Comparison of ENCODE assay signal across 8 mouse cellular contexts in genomic region chr4:116017902-116018746, GRCm38 (mm10). TPM values are rescaled to one million over a fixed set of nuclear protein-coding genes. Genes with fewer than 3 reads are reported as not detected.
A peak's percentile ranks its signal among the peaks of the same experiment; 100 is the strongest.
DNase-seq lines count a peak whose midpoint lies in the region; ATAC-seq and TF ChIP-seq lines count a peak whose summit lies in the region.

Faah (minus strand) TSS chr4:116017926.

- no peak for DNase-seq in layer of hippocampus, adult 2 months (ENCODE audit: low spot score in 2 of 2)
- no peak for DNase-seq in layer of hippocampus, adult 9-10 months (ENCODE audit: low spot score)
- DNase-seq in liver, embryonic 14.5 days (ENCODE audit: low read depth in 3 of 3, low spot score in 3 of 3), result no peak
- DNase-seq in gastrocnemius, adult 18-20 months (ENCODE audit: low spot score), result no peak
- no peak for DNase-seq in cerebellum, postnatal 14 days
- no peak for DNase-seq in kidney, postnatal 10 days

- H3K4me2 ChIP-seq in hindbrain, embryonic 12.5 days (replicated peaks), result peak within 1 kb of the TSS; percentile 97
- peak within 1 kb of the TSS; percentile 57 for H3K4me2 ChIP-seq in liver, embryonic 14.5 days (ENCODE audit: low read depth)

- peak within 1 kb of the TSS; percentile 77 for H3K9ac ChIP-seq in hindbrain, embryonic 12.5 days
- H3K9ac ChIP-seq in liver, embryonic 14.5 days (replicated peaks), result no peak within 1 kb of the TSS; the same call in 1 of the 2 replicates

- no peak for TF ChIP-seq EP300 in liver, embryonic 14.5 days (IDR thresholded peaks at IDR 0.05; ENCODE audit: low read depth)

- H3K27me3 ChIP-seq in hindbrain, embryonic 12.5 days, result peaks cover 65% of the 10 kb centered on the region
- H3K27me3 ChIP-seq in liver, embryonic 14.5 days (ENCODE audit: control insufficient read depth, insufficient read depth, low read length), result peaks cover 40% of the 10 kb centered on the region

- peak; percentile 70 for ATAC-seq in hindbrain, embryonic 12.5 days (ENCODE audit: low FRiP score)
- no peak for ATAC-seq in liver, embryonic 14.5 days (ENCODE audit: insufficient read depth)

- no peaks in the 10 kb centered on the region for H3K9me3 ChIP-seq in hindbrain, embryonic 12.5 days (replicated peaks)
- H3K9me3 ChIP-seq in liver, embryonic 14.5 days (ENCODE audit: control insufficient read depth, low read length), result no peaks in the 10 kb centered on the region

- no peaks in the 10 kb centered on the region; the same call in 1 of the 2 replicates for H3K4me1 ChIP-seq in bone marrow, adult 2 months (ENCODE audit: control insufficient read depth, insufficient read depth, low read length)
- H3K4me1 ChIP-seq in hindbrain, embryonic 12.5 days, result 0 out of 2 replicates have a peak, but pooled peaks cover 11% of the 10 kb centered on the region
- 0 out of 4 replicates have a peak, but pooled peaks cover 0 to 2% of the 10 kb centered on the region in 2 experiments for H3K4me1 ChIP-seq in liver, embryonic 14.5 days (replicated peaks; ENCODE audit: control insufficient read depth in 2 of 2, insufficient read depth in 2 of 2, low read length in 1 of 2)

- no peak for TF ChIP-seq CTCF in layer of hippocampus, adult 2 months (conservative IDR thresholded peaks at IDR 0.05)
- no peak for TF ChIP-seq CTCF in bone marrow, adult 2 months (IDR thresholded peaks at IDR 0.05; ENCODE audit: control insufficient read depth, insufficient read depth, low read length)
- no peak for TF ChIP-seq CTCF in liver, embryonic 14.5 days (IDR thresholded peaks at IDR 0.05; ENCODE audit: low read depth)

- TF ChIP-seq POLR2A in bone marrow, adult 2 months (IDR thresholded peaks at IDR 0.05; ENCODE audit: borderline replicate concordance, control insufficient read depth, low read depth, low read length), result no peak

- no peaks in the 10 kb centered on the region for H3K36me3 ChIP-seq in hindbrain, embryonic 12.5 days
- H3K36me3 ChIP-seq in liver, embryonic 14.5 days (replicated peaks; ENCODE audit: control insufficient read depth, insufficient read depth, low read depth), result no peaks in the 10 kb centered on the region

- WGBS in bone marrow, adult 2 months, result 14% methylated on average over 18 of the region's 18 CpGs
- WGBS in hindbrain, embryonic 12.5 days, result 8% methylated on average over 18 of the region's 18 CpGs
- 8% methylated on average over 18 of the region's 18 CpGs for WGBS in liver, embryonic 14.5 days (ENCODE audit: insufficient replicate concordance)

- peak within 1 kb of the TSS; percentile 97 for H3K27ac ChIP-seq in layer of hippocampus, adult 2 months
- peak within 1 kb of the TSS; percentile 48; the same call in 1 of the 2 replicates for H3K27ac ChIP-seq in bone marrow, adult 2 months (ENCODE audit: control insufficient read depth, insufficient read depth, low read depth, low read length, poor library complexity)
- H3K27ac ChIP-seq in hindbrain, embryonic 12.5 days, result peak within 1 kb of the TSS; percentile 49; the same call in 1 of the 2 replicates
- no peak within 1 kb of the TSS for H3K27ac ChIP-seq in liver, embryonic 14.5 days

- peak within 1 kb of the TSS; percentile 90 for H3K4me3 ChIP-seq in layer of hippocampus, adult 2 months
- H3K4me3 ChIP-seq in bone marrow, adult 2 months (replicated peaks; ENCODE audit: control insufficient read depth, low read depth, low read length), result peak within 1 kb of the TSS; percentile 68
- H3K4me3 ChIP-seq in hindbrain, embryonic 12.5 days, result peak within 1 kb of the TSS; percentile 67
- peak within 1 kb of the TSS; percentile 58 to 59 for H3K4me3 ChIP-seq in liver, embryonic 14.5 days (ENCODE audit: insufficient read depth in 1 of 2, low read depth in 2 of 2, low read length in 2 of 2)

RNA-seq across cellular contexts. Expression of gene Faah, which starts in this region (rescaled TPM):
- 100 to 1,000 TPM; 152 to 157 TPM for total RNA-seq in layer of hippocampus, adult 2 months (2021)
- polyA plus RNA-seq in bone marrow, adult 2 months (2011; ENCODE audit: insufficient read depth, insufficient read length, low replicate concordance, missing spikeins), result 1.3 and 5.1 TPM in 2 replicates
- polyA plus RNA-seq in hindbrain, embryonic 12.5 days (2016; fragmentation: Nextera tagmentation; extraction: Ambion mirVana), result 7.3 and 7.7 TPM in 2 replicates
- 4.0 and 4.1 TPM in 2 replicates for polyA plus RNA-seq in liver, embryonic 14.5 days (2012; rRNA removed)
- polyA plus RNA-seq in liver, embryonic 14.5 days (2014; fragmentation: Nextera tagmentation; extraction: Ambion mirVana), result 3.8 and 5.4 TPM in 2 replicates
- under 1 TPM; 0.09 to 0.19 TPM for total RNA-seq in gastrocnemius, adult 18-20 months (2021)

Comparison
In these comparisons a context has a peak if more than half of its experiments do, and no peak if none do; other contexts are left out.
1. RNA of gene Faah (total RNA-seq): 152 to 157 TPM in layer of hippocampus, adult 2 months; 0.09 to 0.19 TPM in gastrocnemius, adult 18-20 months; every median in the first group is over 100 times any median in the second.
2. Peak in every context shown above with its lines, with median percentiles within 50 percentile points of each other: H3K4me3 ChIP-seq.